Mouse (Mus musculus) intestine, embryonic 16.5 days (tissue): ENCODE measurements around the gene Scarb1. TPM values are rescaled to one million over a fixed set of nuclear protein-coding genes. Genes with fewer than 3 reads are reported as not detected.

Source experiments
- ATAC-seq: fragments of 200-750 bp; cut with Nextera tagmentation; 2 replicates; pipeline ENCODE4 v1.8.0; 2017; ENCODE audit warnings: moderate TSS enrichment, moderate library complexity
- H3K27ac ChIP-seq: fragments of 300-500 bp; sonication (generic); 2 replicates; pipeline ENCODE4 v1.5.1; 2014; ENCODE audit warnings: mild to moderate bottlenecking, low read length
- H3K27me3 ChIP-seq: fragments of 300-500 bp; sonication (generic); replicated peaks from 2 replicates; pipeline ENCODE4 v1.6.1; 2014; ENCODE audit warnings: low read length, control low read depth, mixed read lengths; ENCODE audit not compliant: control insufficient read depth, insufficient read depth
- H3K36me3 ChIP-seq: fragments of 300-500 bp; sonication (generic); 2 replicates; pipeline ENCODE4 v1.6.1; 2014; ENCODE audit warnings: low read length, control low read depth; ENCODE audit not compliant: control insufficient read depth, insufficient read depth
- H3K4me1 ChIP-seq: fragments of 300-500 bp; sonication (generic); 2 replicates; pipeline ENCODE4 v1.6.1; 2014; ENCODE audit warnings: low read length, control low read depth, mixed read lengths; ENCODE audit not compliant: control insufficient read depth, insufficient read depth
- H3K4me2 ChIP-seq: fragments of 300-500 bp; sonication (generic); 2 replicates; pipeline ENCODE4 v1.6.1; 2014; ENCODE audit warnings: low read depth, low read length, control low read depth
- H3K4me3 ChIP-seq: fragments of 300-500 bp; sonication (generic); 2 replicates; pipeline ENCODE4 v1.5.1; 2014; ENCODE audit warnings: mild to moderate bottlenecking, low read length
- H3K9ac ChIP-seq: fragments of 300-500 bp; sonication (generic); 2 replicates; pipeline ENCODE4 v1.6.1; 2014; ENCODE audit warnings: low read depth, low read length
- H3K9me3 ChIP-seq: fragments of 300-500 bp; sonication (generic); 2 replicates; pipeline ENCODE4 v1.6.1; 2016; ENCODE audit warnings: low read length, control low read depth; ENCODE audit not compliant: control insufficient read depth
- WGBS: fragments of 180-500 bp; shearing (Covaris S2); extraction: QIAGEN DNeasy Blood & Tissue Kit; methylation state at CpG from one replicate; pipeline ENCODE4 v1.1.7; 2014; 5-methylcytosine and 5-hydroxymethylcytosine counted together
- polyA plus RNA-seq: library from polyadenylated mRNA; unstranded; fragments of >200 nt; fragmentation: Nextera tagmentation; extraction: Ambion mirVana; gene quantifications from 2 replicates; pipeline ENCODE4 v1.2.1, GENCODE M21; 2015

Scarb1 gene
- polyA plus RNA-seq, 1 experiment from 2014 or later, result 73.1 TPM

DNA sequence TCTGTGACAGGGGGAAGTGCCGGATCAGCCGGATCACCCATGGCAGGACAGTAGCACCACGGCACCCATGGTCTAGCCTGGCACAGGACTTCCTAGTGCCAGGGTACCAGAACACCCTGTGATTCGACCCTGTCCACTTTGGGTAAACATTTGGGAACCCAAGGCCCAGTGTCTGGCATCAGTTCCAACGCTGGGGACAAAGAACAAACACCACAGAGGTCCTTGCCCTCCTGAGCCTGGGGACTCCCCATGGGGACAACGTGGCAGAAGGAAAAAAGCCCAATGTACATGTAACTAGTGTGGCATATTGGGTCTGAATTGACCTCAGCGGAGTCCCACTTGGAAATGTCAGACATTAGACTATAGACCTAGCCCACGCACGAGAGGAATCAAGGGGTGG is 10.7 kb downstream of the Scarb1 start:
- Histone ChIP-seq H3K4me1 (no peaks in the 10 kb centered on the region; the same call in 1 of the 2 replicates), H3K9ac (no peak overlapping the region), H3K4me2 (no peak overlapping the region), H3K36me3 (no peaks in the 10 kb centered on the region), H3K9me3 (no peaks in the 10 kb centered on the region), H3K27ac (no peak overlapping the region), H3K27me3 (no peaks in the 10 kb centered on the region), H3K4me3 (no peak overlapping the region)
- no peak for ATAC-seq
- 79% methylated on average over 9 of the region's 9 CpGs for WGBS

DNA sequence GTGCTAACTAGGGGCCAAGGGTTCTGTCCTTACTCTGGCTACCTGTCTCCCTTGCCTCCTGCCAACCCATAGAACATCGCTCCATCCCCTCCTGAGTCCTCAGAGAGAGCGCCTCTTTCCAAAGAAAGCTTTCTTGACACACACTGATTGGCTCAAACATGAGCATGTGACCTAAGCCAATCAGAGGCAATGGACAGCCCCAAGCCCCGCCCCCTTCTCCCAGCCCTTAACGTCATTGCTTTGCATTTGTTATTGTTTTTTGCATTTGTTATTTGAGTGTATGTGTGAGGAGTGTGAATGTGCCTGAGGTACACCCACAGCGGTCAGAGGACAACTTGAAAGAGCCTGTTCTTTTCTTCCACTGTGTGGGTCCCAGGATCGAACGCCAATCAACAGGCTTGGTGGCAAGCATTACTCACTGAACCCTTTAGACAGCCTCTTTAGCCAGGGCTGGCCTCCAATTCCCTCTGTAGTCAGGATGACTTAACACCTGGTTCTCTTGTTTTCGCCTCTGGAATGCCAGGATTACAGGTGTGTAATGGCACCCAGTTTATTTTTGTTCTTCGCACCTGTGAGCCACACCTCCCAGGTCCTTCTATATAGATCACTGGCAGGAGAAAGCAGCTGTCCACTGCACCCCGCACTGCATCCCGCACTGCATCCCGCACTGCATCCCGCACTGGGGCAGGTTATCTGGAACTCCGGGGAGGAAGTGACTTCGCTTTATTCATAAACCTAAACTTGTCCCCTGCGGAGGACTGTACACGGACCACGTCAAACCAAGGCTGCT is 13.1 kb downstream of the Scarb1 start:
- Histone ChIP-seq H3K4me3 (no peak overlapping the region), H3K36me3 (no peaks in the 10 kb centered on the region), H3K27ac (no peak overlapping the region), H3K4me2 (peak overlapping the region; percentile 4), H3K4me1 (peaks cover 9% of the 10 kb centered on the region), H3K27me3 (no peaks in the 10 kb centered on the region), H3K9ac (no peak overlapping the region), H3K9me3 (no peaks in the 10 kb centered on the region)
- WGBS, result 64% methylated on average over 18 of the region's 18 CpGs
- no peak for ATAC-seq

DNA sequence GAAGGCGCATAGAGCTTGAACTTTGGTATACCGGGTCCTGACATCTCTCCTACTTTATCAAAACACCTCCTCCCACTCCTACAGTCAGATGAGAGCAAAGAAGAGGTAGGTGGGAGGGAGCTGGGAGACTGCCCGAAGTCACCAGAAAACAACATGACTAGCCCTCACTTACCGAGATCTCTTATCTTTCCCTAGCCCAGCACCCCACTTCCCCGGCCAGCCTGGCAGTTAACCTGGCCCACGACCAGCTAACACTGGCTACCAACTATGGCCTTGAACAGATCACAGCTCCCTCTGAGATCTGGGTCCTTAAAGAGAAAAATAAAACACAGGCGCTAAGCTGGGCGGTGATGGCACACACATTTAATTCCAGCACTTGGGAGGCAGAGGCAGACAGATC is 14.5 kb downstream of the Scarb1 start:
- no peak overlapping the region for H3K4me3 ChIP-seq
- no peak overlapping the region for H3K27ac ChIP-seq
- WGBS, result 80% methylated on average over 8 of the region's 8 CpGs
- H3K4me2 ChIP-seq, result no peak overlapping the region
- no peak overlapping the region for H3K9ac ChIP-seq
- peaks cover 9% of the 10 kb centered on the region; the same call in 1 of the 2 replicates for H3K4me1 ChIP-seq
- no peaks in the 10 kb centered on the region for H3K27me3 ChIP-seq
- no peak for ATAC-seq
- no peaks in the 10 kb centered on the region for H3K36me3 ChIP-seq
- H3K9me3 ChIP-seq, result no peaks in the 10 kb centered on the region

DNA sequence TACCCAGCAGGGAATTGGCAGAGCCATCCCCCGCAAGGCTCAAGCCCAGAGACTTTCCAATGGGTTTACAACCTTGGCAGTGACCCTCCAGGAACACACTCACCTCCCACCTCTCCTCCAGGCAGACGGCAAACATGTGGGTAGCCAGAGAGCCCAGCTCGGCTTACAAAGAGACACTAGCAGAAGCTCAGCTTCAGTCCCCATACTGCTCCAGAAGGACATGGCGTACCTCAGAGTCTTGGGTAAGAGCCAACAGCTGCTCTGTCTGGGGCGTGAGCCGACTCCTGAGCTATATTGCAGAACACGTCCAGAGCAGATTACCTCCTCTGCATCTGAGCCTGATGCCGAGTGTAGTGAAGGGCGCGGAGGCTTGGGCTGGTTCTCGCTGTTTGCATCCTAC is 15.0 kb downstream of the Scarb1 start:
- Histone ChIP-seq H3K27me3 (no peaks in the 10 kb centered on the region), H3K9ac (no peak overlapping the region), H3K4me2 (no peak overlapping the region), H3K27ac (no peak overlapping the region), H3K9me3 (no peaks in the 10 kb centered on the region), H3K36me3 (no peaks in the 10 kb centered on the region), H3K4me3 (no peak overlapping the region), H3K4me1 (peaks cover 9% of the 10 kb centered on the region; the same call in 1 of the 2 replicates)
- ATAC-seq, result no peak
- WGBS, result 72% methylated on average over 11 of the region's 11 CpGs

DNA sequence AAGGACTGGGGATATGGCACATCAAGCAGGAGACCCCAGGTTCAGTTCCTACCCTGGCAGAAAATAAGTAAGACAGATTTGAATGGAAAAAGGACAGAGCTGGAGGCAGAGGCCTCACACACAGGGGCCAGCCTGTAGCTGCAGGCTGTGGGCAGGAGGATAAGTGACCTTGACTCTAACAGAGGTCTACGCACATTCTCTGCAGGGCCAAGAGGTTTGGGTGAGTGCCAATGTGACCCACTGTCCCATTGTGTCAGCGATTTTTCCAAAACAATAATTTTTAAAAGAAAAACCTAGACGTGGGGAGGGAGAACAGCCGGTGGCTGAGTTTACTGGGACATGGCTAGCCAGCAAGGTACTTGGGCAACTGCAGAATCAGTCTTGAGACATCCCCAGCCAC is 15.6 kb downstream of the Scarb1 start:
- 83% methylated on average over 4 of the region's 4 CpGs for WGBS
- ATAC-seq, result no peak
- Histone ChIP-seq H3K27me3 (no peaks in the 10 kb centered on the region), H3K9me3 (no peaks in the 10 kb centered on the region), H3K4me3 (no peak overlapping the region), H3K4me1 (peaks cover 9% of the 10 kb centered on the region; the same call in 1 of the 2 replicates), H3K4me2 (no peak overlapping the region), H3K9ac (no peak overlapping the region), H3K36me3 (no peaks in the 10 kb centered on the region), H3K27ac (no peak overlapping the region)

DNA sequence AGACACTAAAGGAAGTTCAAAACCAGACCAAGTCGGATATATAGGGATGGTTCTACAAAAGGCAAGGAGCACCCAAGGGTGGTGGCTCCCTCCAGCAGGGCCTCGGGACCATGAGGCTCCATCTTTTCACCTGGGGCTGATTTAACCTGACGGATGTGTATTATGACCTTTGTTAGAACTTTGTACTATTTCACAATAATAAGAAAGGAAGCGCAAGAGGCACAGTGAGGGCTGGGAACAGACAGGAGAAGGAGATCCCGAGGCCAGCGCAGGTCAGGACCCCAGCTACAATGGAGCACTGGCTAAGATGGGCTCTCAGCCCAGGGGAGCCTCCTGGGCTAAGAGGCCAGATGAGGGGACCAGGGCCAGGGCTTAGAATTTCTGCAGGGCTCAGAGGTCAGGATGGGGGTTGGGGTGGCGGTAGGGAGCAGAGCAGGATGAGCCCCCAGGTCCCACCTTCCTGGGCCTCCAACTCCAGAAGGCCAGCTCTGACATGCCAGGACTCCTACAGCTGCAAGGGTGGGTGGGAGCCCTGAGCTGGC is 16.9 kb downstream of the Scarb1 start:
- peak; percentile 68 for ATAC-seq

DNA sequence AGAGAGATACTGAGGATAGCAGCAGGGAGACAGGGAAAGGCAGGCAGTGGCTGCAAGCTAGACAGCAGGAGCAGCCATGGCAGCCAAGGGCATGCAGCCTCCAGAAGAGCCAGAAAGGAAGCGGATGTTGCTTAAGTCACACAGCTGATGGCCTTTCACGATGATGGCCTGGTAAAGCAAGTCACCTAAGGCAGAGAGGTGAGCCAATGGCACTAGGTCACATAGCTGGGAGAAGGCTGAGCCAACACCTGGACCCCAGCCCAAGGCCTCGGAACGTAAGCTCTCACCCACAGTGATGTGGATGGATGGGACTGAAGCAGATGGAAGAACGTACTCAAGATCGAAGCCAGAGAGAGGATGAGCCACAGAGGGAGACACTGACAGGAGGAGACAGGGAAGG is 17.8 kb downstream of the Scarb1 start:
- Histone ChIP-seq H3K27ac (no peak overlapping the region), H3K4me2 (no peak overlapping the region), H3K4me1 (peaks cover 9% of the 10 kb centered on the region; the same call in 1 of the 2 replicates), H3K27me3 (no peaks in the 10 kb centered on the region), H3K36me3 (no peaks in the 10 kb centered on the region), H3K4me3 (no peak overlapping the region), H3K9me3 (no peaks in the 10 kb centered on the region), H3K9ac (no peak overlapping the region)
- no peak for ATAC-seq
- WGBS, result 81% methylated on average over 6 of the region's 6 CpGs

More for the DNA sequence above, 16.9 kb downstream of the Scarb1 start:
- WGBS, result 65% methylated on average over 7 of the region's 7 CpGs
- Histone ChIP-seq H3K27ac (0 out of 2 replicates have a peak overlapping the region, but pooled peaks have one; percentile 1), H3K36me3 (no peaks in the 10 kb centered on the region), H3K4me2 (no peak overlapping the region), H3K27me3 (no peaks in the 10 kb centered on the region), H3K9me3 (no peaks in the 10 kb centered on the region), H3K4me3 (no peak overlapping the region), H3K4me1 (peaks cover 9% of the 10 kb centered on the region; the same call in 1 of the 2 replicates), H3K9ac (no peak overlapping the region)

DNA sequence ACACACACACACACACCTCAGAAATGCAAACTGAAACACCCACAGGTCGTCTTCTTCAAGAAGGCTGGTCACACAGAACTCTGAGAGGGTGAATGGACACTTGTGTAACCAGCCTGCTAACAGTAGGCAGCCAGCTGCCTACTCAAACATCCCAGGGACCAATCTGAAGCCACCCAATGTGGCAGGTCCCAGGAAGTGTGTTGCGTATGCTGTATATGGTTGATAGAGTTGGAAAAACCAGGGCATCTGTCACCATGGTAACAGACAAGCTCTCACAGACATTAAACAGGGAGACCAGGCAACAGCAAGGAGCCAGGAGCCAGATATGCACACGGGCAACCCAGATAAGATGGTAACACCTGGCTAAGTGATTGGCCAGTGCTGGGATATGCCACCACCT is 19.1 kb downstream of the Scarb1 start:
- no peak overlapping the region for H3K27ac ChIP-seq
- no peak for ATAC-seq
- H3K9me3 ChIP-seq, result no peaks in the 10 kb centered on the region
- H3K4me2 ChIP-seq, result no peak overlapping the region
- H3K36me3 ChIP-seq, result no peaks in the 10 kb centered on the region
- H3K9ac ChIP-seq, result no peak overlapping the region
- H3K4me3 ChIP-seq, result no peak overlapping the region
- WGBS, result 60% methylated on average over 3 of the region's 3 CpGs
- H3K27me3 ChIP-seq, result no peaks in the 10 kb centered on the region
- H3K4me1 ChIP-seq, result peaks cover 9% of the 10 kb centered on the region; the same call in 1 of the 2 replicates

DNA sequence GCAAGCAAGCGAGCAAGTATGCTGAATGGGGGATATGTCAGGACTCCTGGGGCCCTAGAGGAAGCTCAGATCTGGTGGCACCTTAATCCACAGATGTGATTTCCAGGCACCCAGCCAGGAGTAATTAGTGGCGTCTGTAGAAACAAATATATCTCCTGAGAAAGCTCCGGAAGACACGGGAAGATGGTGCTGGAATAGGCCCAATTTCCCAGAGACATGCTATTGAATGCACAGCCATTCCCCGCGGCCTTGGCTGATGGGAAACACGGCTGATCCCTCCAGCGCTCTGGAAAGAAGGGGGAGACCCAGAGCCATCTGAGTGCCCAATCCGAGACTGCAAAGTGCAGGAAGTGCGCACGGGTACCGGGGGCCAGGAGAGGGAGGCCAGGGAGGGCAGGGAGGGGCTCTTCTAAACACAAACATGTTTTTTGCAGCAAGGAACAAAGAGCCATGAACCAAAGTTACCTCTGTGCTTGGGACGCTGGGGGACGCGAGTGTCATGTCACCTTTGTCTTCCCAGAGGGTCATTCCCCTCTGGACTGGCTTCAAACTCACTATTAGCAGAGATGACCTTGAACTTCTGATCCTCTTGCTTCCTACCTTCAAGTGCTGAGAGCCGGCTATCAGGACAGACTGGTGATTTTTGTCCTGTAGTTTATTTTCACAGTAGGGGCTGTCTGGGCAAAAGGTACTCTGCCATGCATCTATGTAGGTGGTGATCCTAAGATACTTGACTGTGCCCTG is 21.7 kb downstream of the Scarb1 start:
- Histone ChIP-seq H3K27ac (no peak overlapping the region), H3K36me3 (no peaks in the 10 kb centered on the region), H3K4me3 (no peak overlapping the region), H3K4me2 (no peak overlapping the region), H3K27me3 (no peaks in the 10 kb centered on the region), H3K9ac (no peak overlapping the region), H3K4me1 (peaks cover 10% of the 10 kb centered on the region; the same call in 1 of the 2 replicates), H3K9me3 (no peaks in the 10 kb centered on the region)
- ATAC-seq, result no peak
- 74% methylated on average over 16 of the region's 16 CpGs for WGBS
